Mouse (Mus musculus) liver, embryonic 15.5 days (tissue): ENCODE measurements around the gene Trim26. TPM values are rescaled to one million over a fixed set of nuclear protein-coding genes. Genes with fewer than 3 reads are reported as not detected.
"Not testable (repeated sequence)": the region's sequence is repeated elsewhere in the genome, so short reads cannot be mapped to it uniquely, and the experiment has no call there.

Source experiments
- ATAC-seq: fragments of 200-750 bp; cut with Nextera tagmentation; 2 replicates; pipeline ENCODE4 v1.8.0; 2017; ENCODE audit warnings: moderate number of reproducible peaks, mild to moderate bottlenecking, moderate library complexity; ENCODE audit not compliant: insufficient read depth
- H3K27ac ChIP-seq: fragments of 300-500 bp; sonication (generic); replicated peaks from 2 replicates; pipeline ENCODE4 v1.5.1; 2015; ENCODE audit warnings: mild to moderate bottlenecking, inconsistent platforms
- H3K27me3 ChIP-seq: fragments of 300-500 bp; sonication (generic); 2 replicates; pipeline ENCODE4 v1.6.1; 2015; ENCODE audit warnings: mild to moderate bottlenecking, inconsistent platforms
- H3K36me3 ChIP-seq: fragments of 300-500 bp; sonication (generic); replicated peaks from 2 replicates; pipeline ENCODE4 v1.6.1; 2015; ENCODE audit warnings: moderate library complexity, mild to moderate bottlenecking, inconsistent platforms
- H3K4me1 ChIP-seq: fragments of 300-500 bp; sonication (generic); replicated peaks from 2 replicates; pipeline ENCODE4 v1.6.1; 2015; ENCODE audit warnings: inconsistent platforms
- H3K4me2 ChIP-seq: fragments of 300-500 bp; sonication (generic); 2 replicates; pipeline ENCODE4 v1.6.1; 2015; ENCODE audit warnings: moderate library complexity, mild to moderate bottlenecking, inconsistent platforms
- H3K4me3 ChIP-seq: fragments of 300-500 bp; sonication (generic); replicated peaks from 2 replicates; pipeline ENCODE4 v1.5.1; 2015; ENCODE audit warnings: mild to moderate bottlenecking, inconsistent platforms
- H3K9ac ChIP-seq: fragments of 300-500 bp; sonication (generic); 2 replicates; pipeline ENCODE4 v1.6.1; 2015; ENCODE audit warnings: moderate library complexity, mild to moderate bottlenecking, inconsistent platforms
- H3K9me3 ChIP-seq: fragments of 300-500 bp; sonication (generic); replicated peaks from 2 replicates; pipeline ENCODE4 v1.6.1; 2016; ENCODE audit warnings: inconsistent platforms
- WGBS: fragments of 180-500 bp; shearing (Covaris S2); methylation state at CpG from one replicate; pipeline ENCODE4 v1.1.7; 2015; ENCODE audit warnings: mixed read lengths; ENCODE audit not compliant: insufficient replicate concordance; 5-methylcytosine and 5-hydroxymethylcytosine counted together
- polyA plus RNA-seq: library from polyadenylated mRNA; unstranded; fragments of >200 nt; fragmentation: Nextera tagmentation; extraction: Ambion mirVana; gene quantifications from 2 replicates; pipeline ENCODE4 v1.2.1, GENCODE M21; 2015

Trim26 gene
- 14.9 and 17.7 TPM in 2 replicates for polyA plus RNA-seq

DNA sequence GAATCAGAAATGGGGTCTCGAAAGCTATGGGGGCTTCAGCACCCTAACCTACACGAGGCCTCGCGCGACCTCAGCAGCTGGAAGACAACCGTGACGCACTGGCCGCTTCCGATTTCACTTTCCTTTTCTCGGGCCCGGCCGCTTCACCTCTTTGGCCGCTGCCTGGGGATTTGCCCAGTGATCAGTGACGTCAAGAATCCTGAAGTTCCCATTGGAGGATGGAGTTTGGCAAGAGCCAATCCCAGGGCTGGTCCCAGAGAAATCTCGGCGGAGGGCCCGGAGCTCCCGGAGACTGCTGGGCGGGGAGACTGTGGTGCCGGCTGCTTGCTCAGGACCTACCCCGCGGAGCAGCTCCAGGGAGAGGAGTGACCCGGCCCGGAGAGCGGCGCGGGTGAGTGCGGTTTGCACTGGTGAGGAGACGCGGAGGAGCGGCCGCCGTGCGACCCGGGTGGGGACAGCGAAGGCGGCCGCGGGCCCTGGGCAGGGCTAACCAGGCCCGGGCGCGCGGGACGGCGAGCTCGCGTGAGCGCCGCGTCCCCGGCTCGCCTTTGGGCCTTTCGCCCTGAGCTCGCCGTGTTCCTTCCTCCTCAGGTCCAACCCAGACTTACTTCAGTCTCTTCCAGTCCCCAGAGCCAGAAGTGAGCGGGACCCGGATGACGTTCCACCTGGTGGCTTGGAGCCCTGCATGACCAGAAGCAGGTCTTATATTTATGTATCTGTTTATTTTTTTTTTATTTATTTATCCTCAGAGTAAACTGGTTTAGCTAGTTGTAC, at the start of gene Trim26:
Gene Trim26, plus strand, starts transcription at position 261 of the 774 bp plus-strand sequence.
- ATAC-seq, result peak; percentile 98
- peak within 1 kb of the TSS; percentile 79 for H3K4me3 ChIP-seq
- H3K4me2 ChIP-seq, result peak within 1 kb of the TSS; percentile 89
- H3K27ac ChIP-seq, result peak within 1 kb of the TSS; percentile 90
- H3K9ac ChIP-seq, result peak within 1 kb of the TSS; percentile 78
- H3K9me3 ChIP-seq, result no peaks in the 10 kb centered on the region
- peaks cover 29% of the 10 kb centered on the region for H3K4me1 ChIP-seq
- H3K36me3 ChIP-seq, result no peaks in the 10 kb centered on the region
- H3K27me3 ChIP-seq, result peaks cover 17% of the 10 kb centered on the region
- WGBS, result under 1% methylated on average over 58 of the region's 58 CpGs

DNA sequence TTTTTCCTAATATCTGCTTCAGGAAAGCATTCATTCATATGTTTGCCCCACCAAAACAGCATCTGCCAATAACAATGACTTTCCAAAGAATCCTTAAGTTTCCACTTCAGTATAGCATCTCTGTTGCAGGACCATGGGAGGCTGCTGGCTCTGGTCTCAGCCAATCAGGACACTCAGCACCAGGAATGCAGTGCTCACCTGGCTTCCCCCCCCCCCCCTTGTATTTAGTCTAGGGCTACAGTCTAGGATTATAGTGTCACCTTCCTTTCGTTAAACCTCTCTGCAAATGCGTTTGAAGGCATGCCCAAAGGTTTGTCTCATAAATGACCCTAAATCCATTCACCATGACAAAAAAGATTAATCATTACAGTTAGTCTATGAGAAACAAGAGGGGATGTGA, 48.6 kb upstream of the Trim26 start:
- 65% methylated on average over 2 of the region's 2 CpGs for WGBS
- Histone ChIP-seq H3K9me3 (no peaks in the 10 kb centered on the region), H3K27me3 (no peaks in the 10 kb centered on the region), H3K4me3 (no peak overlapping the region), H3K4me2 (no peak overlapping the region), H3K27ac (no peak overlapping the region), H3K4me1 (no peaks in the 10 kb centered on the region), H3K9ac (no peak overlapping the region), H3K36me3 (no peaks in the 10 kb centered on the region)
- ATAC-seq, result no peak

- H3K4me2 ChIP-seq, ATAC-seq, H3K9ac ChIP-seq, H3K4me1 ChIP-seq, H3K4me3 ChIP-seq, H3K9me3 ChIP-seq, H3K36me3 ChIP-seq, H3K27me3 ChIP-seq, H3K27ac ChIP-seq: not testable (repeated sequence)
Observed at GRCm38 (mm10) chr17:36788801-36789200, 48.1 kb upstream of the Trim26 start.

DNA sequence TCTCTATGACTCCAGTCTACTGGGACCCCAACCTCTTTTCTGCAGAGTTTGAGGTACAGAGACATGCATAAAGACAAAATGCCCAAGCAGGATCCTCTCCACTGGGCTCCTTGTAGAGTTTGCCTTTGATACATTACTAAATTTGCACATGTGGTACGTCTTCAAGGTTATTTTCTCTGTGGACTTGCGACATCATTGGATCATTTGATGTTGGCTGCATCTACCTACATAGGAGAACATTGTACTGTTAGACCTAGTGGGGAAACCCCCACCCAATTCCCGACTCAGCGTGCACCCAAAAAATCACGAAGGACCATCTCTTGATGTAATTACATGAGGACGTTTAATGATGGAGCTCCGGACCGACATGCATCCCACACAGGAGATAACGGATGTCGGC, 37.4 kb upstream of the Trim26 start:
- H3K36me3 ChIP-seq, result no peaks in the 10 kb centered on the region
- WGBS, result 66% methylated on average over 10 of the region's 10 CpGs

DNA sequence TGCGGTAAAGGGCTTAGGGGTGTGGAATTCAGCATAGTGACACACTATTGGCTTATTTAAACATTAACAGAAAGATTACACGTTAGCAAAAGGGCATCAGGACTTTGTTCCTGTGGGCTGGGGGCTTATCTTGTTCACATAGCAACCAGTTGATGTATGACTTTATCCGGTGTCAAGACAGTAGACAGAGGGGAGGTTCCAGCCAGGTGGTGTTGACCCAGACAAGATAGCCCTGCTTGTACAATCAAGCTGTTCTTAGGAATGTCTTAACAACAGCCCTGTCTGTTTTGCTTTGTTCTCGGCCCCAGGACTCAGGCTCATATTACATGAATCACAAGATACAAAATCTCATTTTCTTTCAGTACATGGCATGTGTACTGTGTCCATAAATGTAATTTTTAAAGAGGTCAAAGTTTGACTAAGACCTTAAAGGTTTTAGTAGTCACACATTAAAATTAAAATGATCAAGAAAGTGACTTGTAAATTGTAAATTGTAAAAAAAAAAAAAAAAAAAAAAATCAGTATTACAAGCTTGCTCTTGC, 36.9 kb upstream of the Trim26 start:
- H3K27ac ChIP-seq, H3K4me2 ChIP-seq, H3K4me1 ChIP-seq, H3K27me3 ChIP-seq, H3K36me3 ChIP-seq, H3K9ac ChIP-seq, ATAC-seq, H3K9me3 ChIP-seq, H3K4me3 ChIP-seq: not testable (repeated sequence)
- 39% methylated on average over 4 of the region's 4 CpGs for WGBS

More for the DNA sequence above, 37.4 kb upstream of the Trim26 start:
- Histone ChIP-seq H3K27ac (no peak overlapping the region), H3K4me3 (no peak overlapping the region), H3K9me3 (no peaks in the 10 kb centered on the region), H3K9ac (no peak overlapping the region), H3K4me1 (no peaks in the 10 kb centered on the region), H3K27me3 (no peaks in the 10 kb centered on the region), H3K4me2 (no peak overlapping the region)
- ATAC-seq, result no peak

GRCm38 (mm10) chr17:36811871-36812270, 25.1 kb upstream of the Trim26 start, which contains the start of gene H2-M10.6:
TSS of gene H2-M10.6 (plus strand) at chr17:36812171.
- no peak for ATAC-seq
- Histone ChIP-seq H3K4me1 (no peaks in the 10 kb centered on the region), H3K36me3 (no peaks in the 10 kb centered on the region), H3K4me2 (no peak within 1 kb of the TSS), H3K9me3 (no peaks in the 10 kb centered on the region), H3K27me3 (no peaks in the 10 kb centered on the region), H3K9ac (no peak within 1 kb of the TSS), H3K4me3 (no peak within 1 kb of the TSS), H3K27ac (no peak within 1 kb of the TSS)

DNA sequence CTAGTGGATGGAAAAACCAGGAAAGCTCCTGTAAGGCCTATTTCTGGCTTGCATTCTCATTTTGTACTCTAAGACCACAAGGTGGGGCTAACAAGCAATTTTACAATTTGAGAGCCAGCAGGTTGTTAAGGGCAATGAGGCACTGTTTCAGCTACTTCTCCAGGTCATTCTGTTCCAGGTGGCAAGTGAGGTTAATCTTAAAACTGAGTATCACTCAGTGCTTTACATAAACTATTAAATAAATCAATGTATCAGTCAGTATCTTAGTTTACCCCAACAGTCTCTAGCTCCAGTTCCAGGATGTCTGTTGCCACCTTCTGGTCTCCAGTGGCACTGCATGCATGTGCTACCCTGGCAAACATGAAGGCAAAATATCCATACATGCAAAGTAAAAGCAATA, 12.9 kb upstream of the Trim26 start:
- Histone ChIP-seq H3K27ac (no peak overlapping the region), H3K36me3 (no peaks in the 10 kb centered on the region), H3K27me3 (0 out of 2 replicates have a peak, but pooled peaks cover 5% of the 10 kb centered on the region), H3K4me1 (peaks cover 12% of the 10 kb centered on the region; the same call in 1 of the 2 replicates), H3K9ac (no peak overlapping the region), H3K9me3 (no peaks in the 10 kb centered on the region), H3K4me3 (no peak overlapping the region), H3K4me2 (no peak overlapping the region)
- no peak for ATAC-seq

DNA sequence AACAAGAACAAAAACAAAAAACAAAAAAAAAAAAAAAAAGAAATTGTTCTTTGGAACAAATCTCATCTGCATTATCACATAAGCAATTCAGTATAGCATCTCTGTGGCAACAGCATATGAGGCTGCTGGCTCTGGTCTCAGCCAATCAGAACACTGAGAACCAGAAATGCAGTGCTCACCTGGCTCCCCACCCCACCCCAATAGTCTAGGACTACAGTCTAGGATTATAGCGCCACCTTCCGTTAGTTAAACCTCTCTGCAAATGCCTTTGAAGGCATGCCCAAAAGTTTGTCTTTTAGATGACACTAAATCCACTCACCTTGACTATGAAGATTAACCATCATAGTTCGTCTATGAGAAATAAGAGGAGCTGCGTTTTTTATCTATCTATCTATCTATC, 11.4 kb upstream of the Trim26 start:
- H3K27me3 ChIP-seq, result peaks cover 9% of the 10 kb centered on the region; the same call in 1 of the 2 replicates
- no peaks in the 10 kb centered on the region for H3K36me3 ChIP-seq
- H3K4me3 ChIP-seq, result no peak overlapping the region
- no peak overlapping the region for H3K27ac ChIP-seq
- 10% methylated on average over 4 of the region's 4 CpGs for WGBS
- H3K9ac ChIP-seq, result no peak overlapping the region
- H3K4me1 ChIP-seq, result peaks cover 12% of the 10 kb centered on the region; the same call in 1 of the 2 replicates
- H3K4me2 ChIP-seq, result no peak overlapping the region
- no peaks in the 10 kb centered on the region for H3K9me3 ChIP-seq
- no peak for ATAC-seq

GRCm38 (mm10) chr17:36826002-36826401, 10.9 kb upstream of the Trim26 start:
- H3K9me3 ChIP-seq, H3K36me3 ChIP-seq, H3K27ac ChIP-seq, H3K9ac ChIP-seq, H3K27me3 ChIP-seq, H3K4me3 ChIP-seq: not testable (repeated sequence)
- 10% methylated on average over 5 of the region's 5 CpGs for WGBS
- peak overlapping the region; percentile 20; the same call in 1 of the 2 replicates for H3K4me2 ChIP-seq
- H3K4me1 ChIP-seq, result peaks cover 12% of the 10 kb centered on the region; the same call in 1 of the 2 replicates
- ATAC-seq, result peak; percentile 40; the same call in 1 of the 2 replicates

DNA sequence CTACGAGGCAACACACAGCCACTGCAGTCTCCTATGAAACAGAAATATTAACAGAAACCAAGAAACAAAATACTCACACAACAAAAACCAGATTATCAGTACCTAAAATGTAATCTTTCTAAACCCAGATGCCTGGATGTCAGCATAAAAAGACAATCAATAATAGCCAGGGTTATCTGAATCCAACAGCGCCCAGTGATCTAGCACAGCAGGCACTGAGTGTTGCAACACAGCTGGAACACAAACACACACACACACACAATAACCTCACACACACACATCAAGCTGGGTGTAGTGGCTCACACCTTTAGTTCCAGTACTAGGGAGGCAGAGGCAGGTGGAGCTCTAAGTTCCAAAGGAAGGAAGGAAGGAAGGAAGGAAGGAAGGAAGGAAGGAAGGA, 8.4 kb upstream of the Trim26 start:
- 51% methylated on average over 2 of the region's 2 CpGs for WGBS
- ATAC-seq, result no peak
- H3K27me3 ChIP-seq, result peaks cover 15% of the 10 kb centered on the region

GRCm38 (mm10) chr17:36830470-36830869, 6.5 kb upstream of the Trim26 start:
- H3K27ac ChIP-seq, result no peak overlapping the region
- WGBS, result 45% methylated on average over 3 of the region's 3 CpGs

More for the DNA sequence above, 8.4 kb upstream of the Trim26 start:
- Histone ChIP-seq H3K36me3 (no peaks in the 10 kb centered on the region), H3K9ac (no peak overlapping the region), H3K27ac (no peak overlapping the region), H3K4me2 (no peak overlapping the region), H3K4me1 (peaks cover 12% of the 10 kb centered on the region; the same call in 1 of the 2 replicates), H3K9me3 (no peaks in the 10 kb centered on the region), H3K4me3 (no peak overlapping the region)

More at GRCm38 (mm10) chr17:36830470-36830869, 6.5 kb upstream of the Trim26 start:
- Histone ChIP-seq H3K9me3 (no peaks in the 10 kb centered on the region), H3K4me1 (peaks cover 9% of the 10 kb centered on the region; the same call in 1 of the 2 replicates), H3K4me3 (no peak overlapping the region), H3K36me3 (no peaks in the 10 kb centered on the region), H3K9ac (no peak overlapping the region), H3K27me3 (peaks cover 27% of the 10 kb centered on the region), H3K4me2 (no peak overlapping the region)
- ATAC-seq, result no peak
